Mouse (Mus musculus) spleen, adult 2 months (tissue): ENCODE measurements around the gene Rin3.

ENCODE experiments used
- CTCF ChIP-seq: fragments of 200-500 bp; IDR thresholded peaks from 2 replicates; pipeline ENCODE4 v1.5.1; 2011; ENCODE audit warnings: mild to moderate bottlenecking, inconsistent platforms; ENCODE audit not compliant: insufficient read depth, insufficient read length, insufficient replicate concordance; ENCODE audit errors: extremely low read depth
- POLR2A ChIP-seq: fragments of 200-500 bp; IDR thresholded peaks from 2 replicates; pipeline ENCODE4 v1.6.1; 2011; ENCODE audit warnings: low read depth, low read length, inconsistent platforms

DNA sequence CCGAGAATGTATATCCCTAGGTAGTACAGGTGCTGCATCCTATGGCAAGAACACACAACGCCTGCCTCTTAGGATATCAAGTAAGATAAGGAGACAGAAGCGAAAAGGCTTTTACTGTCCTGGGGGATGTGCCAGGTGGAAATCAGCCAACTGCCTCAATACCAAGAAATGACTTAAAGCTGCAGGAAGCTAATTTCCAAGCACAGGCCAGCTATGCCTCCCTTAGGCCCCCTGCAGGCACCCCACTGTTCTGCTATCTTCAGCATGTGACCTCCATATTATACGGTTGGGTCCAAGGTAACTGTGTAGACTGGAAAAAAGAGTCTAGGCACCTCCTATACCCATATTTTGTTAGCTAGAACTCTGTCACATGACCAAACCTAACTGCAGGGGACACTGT is 44.7 kb downstream of the Rin3 start:
- TF ChIP-seq POLR2A (no peak), CTCF (no peak)
